ENCODE assay signal across 10 mouse cellular contexts in genomic region chr8:121108657-121109056, GRCm38 (mm10). TPM values are rescaled to one million over a fixed set of nuclear protein-coding genes. Genes with fewer than 3 reads are reported as not detected.
DNase-seq lines count a peak whose midpoint lies in the region; ATAC-seq and TF ChIP-seq lines count a peak whose summit lies in the region.
"Had no signal": no experiment of that assay in that cellular context is flagged by ENCODE, and none has a peak within 500 bp of the region (broad histone marks: within the 10 kb centered on the region; RNA-seq: fewer than 3 reads in every experiment).

No protein-coding gene starts in this region.

- peak overlapping the region; percentile 78 for H3K4me2 ChIP-seq in liver, embryonic 13.5 days

- ATAC-seq in liver, embryonic 13.5 days (ENCODE audit: low read depth): no peak

- H3K4me1 ChIP-seq in testis, adult 2 months (ENCODE audit: control insufficient read depth, insufficient read depth, low read length): peaks cover 9% of the 10 kb centered on the region
- H3K4me1 ChIP-seq in liver, embryonic 13.5 days (replicated peaks): peaks cover 18% of the 10 kb centered on the region

- no peaks in the 10 kb centered on the region for H3K9me3 ChIP-seq in liver, embryonic 13.5 days (replicated peaks)

- no peaks in the 10 kb centered on the region for H3K36me3 ChIP-seq in testis, adult 2 months (ENCODE audit: control insufficient read depth, insufficient read depth, low read length)
- H3K36me3 ChIP-seq in liver, embryonic 13.5 days: peaks cover 18% of the 10 kb centered on the region

- peak overlapping the region; percentile 94 for H3K27ac ChIP-seq in gastrocnemius, adult 2 months
- no peak overlapping the region for H3K27ac ChIP-seq in testis, adult 2 months (ENCODE audit: control insufficient read depth, insufficient read depth, low read depth, low read length)
- no peak overlapping the region for H3K27ac ChIP-seq in liver, embryonic 13.5 days

- TF ChIP-seq CTCF in gastrocnemius, adult 2 months (IDR thresholded peaks at IDR 0.05): no peak
- no peak for TF ChIP-seq CTCF in testis, adult 2 months (IDR thresholded peaks at IDR 0.05; ENCODE audit: control insufficient read depth, insufficient read depth, insufficient replicate concordance, low read depth, low read length)

- H3K9ac ChIP-seq in liver, embryonic 13.5 days: peak overlapping the region; percentile 86

- no peak for DNase-seq in gastrocnemius, adult 2 months
- no peak for DNase-seq in gastrocnemius, postnatal 14 days
- no peak for DNase-seq in testis, postnatal 10 days (ENCODE audit: low spot score)
- DNase-seq in liver, embryonic 13.5 days: no peak
- DNase-seq in retina, postnatal 1 day: no peak
- DNase-seq in adrenal gland, adult 18-20 months (ENCODE audit: low spot score in 2 of 2): no peak
- DNase-seq in urinary bladder, postnatal 36 days (ENCODE audit: low spot score in 2 of 2): no peak

- WGBS in liver, embryonic 13.5 days (ENCODE audit: insufficient replicate concordance): 6% methylated on average over 5 of the region's 5 CpGs

- no peaks in the 10 kb centered on the region for H3K27me3 ChIP-seq in testis, adult 2 months (ENCODE audit: control insufficient read depth, insufficient read depth, low read length)
- H3K27me3 ChIP-seq in liver, embryonic 13.5 days: peaks cover 32% of the 10 kb centered on the region

- TF ChIP-seq POLR2A in testis, adult 2 months (IDR thresholded peaks at IDR 0.05; ENCODE audit: control insufficient read depth, low read depth, low read length): no peak

- intact Hi-C loops in gastrocnemius, adult 2 months (cut with DNase I): loop anchor here (10.0 kb wide), 1 partner anchor 434 kb away; no protein-coding TSS in a partner anchor
- intact Hi-C loops in gastrocnemius, postnatal 14 days (cut with DNase I; ENCODE audit: low total_unique reads): no loop called here

- peak overlapping the region; percentile 96 for H3K4me3 ChIP-seq in gastrocnemius, adult 2 months
- H3K4me3 ChIP-seq in testis, adult 2 months (ENCODE audit: control insufficient read depth, low read depth, low read length): peak overlapping the region; percentile 97
- peak overlapping the region; percentile 86 for H3K4me3 ChIP-seq in liver, embryonic 13.5 days (replicated peaks)

RNA-seq across cellular contexts. Expression of gene Mthfsd, which starts 0.5 kb away (rescaled TPM):
- 10 to 100 TPM; 16.2 to 17.9 TPM for total RNA-seq in gastrocnemius, adult 2 months (2021)
- 10 to 100 TPM; 12.5 to 13.0 TPM for total RNA-seq in gastrocnemius, postnatal 14 days (2021)
- polyA plus RNA-seq in testis, adult 2 months (2012; rRNA removed): 70.3 and 73.6 TPM in 2 replicates
- 25.6 and 26.9 TPM in 2 replicates for polyA plus RNA-seq in liver, embryonic 13.5 days (2015; fragmentation: Nextera tagmentation; extraction: Ambion mirVana)
- 10 to 100 TPM; 28.4 to 30.6 TPM for total RNA-seq in adrenal gland, adult 18-20 months (2021)

RNA-seq across cellular contexts. Expression of gene Foxc2, which starts 7.3 kb away (rescaled TPM):
- under 1 TPM; 0.20 TPM for total RNA-seq in gastrocnemius, adult 2 months (2021)
- total RNA-seq in gastrocnemius, postnatal 14 days (2021): under 1 TPM; 0.33 to 0.45 TPM
- polyA plus RNA-seq in testis, adult 2 months (2012; rRNA removed): 0.20 and 0.22 TPM in 2 replicates
- 0.14 and 0.22 TPM in 2 replicates for polyA plus RNA-seq in liver, embryonic 13.5 days (2015; fragmentation: Nextera tagmentation; extraction: Ambion mirVana)
- total RNA-seq in adrenal gland, adult 18-20 months (2021): 1 to 10 TPM; 2.8 to 4.1 TPM
- total RNA-seq: common myeloid progenitor, adult 5-6 weeks; megakaryocyte progenitor cell, adult 5-6 weeks had no signal

RNA-seq across cellular contexts. Expression of gene Foxl1, which starts 19.1 kb away (rescaled TPM):
- total RNA-seq in gastrocnemius, adult 2 months (2021): not detected
- total RNA-seq in gastrocnemius, postnatal 14 days (2021): under 1 TPM in 1 of 2 experiments, not detected in 1; 0.10 TPM
- not detected in 2 replicates for polyA plus RNA-seq in testis, adult 2 months (2012; rRNA removed)
- 0.13 and 0.14 TPM in 2 replicates for polyA plus RNA-seq in liver, embryonic 13.5 days (2015; fragmentation: Nextera tagmentation; extraction: Ambion mirVana)
- total RNA-seq in adrenal gland, adult 18-20 months (2021): under 1 TPM; 0.26 to 0.27 TPM
- total RNA-seq: common myeloid progenitor, adult 5-6 weeks; megakaryocyte progenitor cell, adult 5-6 weeks had no signal

RNA-seq across cellular contexts. Expression of gene Foxf1, which starts 24.5 kb away (rescaled TPM):
- total RNA-seq in gastrocnemius, adult 2 months (2021): under 1 TPM; 0.10 to 0.14 TPM
- under 1 TPM; 0.14 to 0.18 TPM for total RNA-seq in gastrocnemius, postnatal 14 days (2021)
- 0.98 and 1.1 TPM in 2 replicates for polyA plus RNA-seq in testis, adult 2 months (2012; rRNA removed)
- 5.6 and 5.9 TPM in 2 replicates for polyA plus RNA-seq in liver, embryonic 13.5 days (2015; fragmentation: Nextera tagmentation; extraction: Ambion mirVana)
- under 1 TPM; 0.36 to 0.38 TPM for total RNA-seq in adrenal gland, adult 18-20 months (2021)
- total RNA-seq: common myeloid progenitor, adult 5-6 weeks; megakaryocyte progenitor cell, adult 5-6 weeks had no signal
